Mouse (Mus musculus): ENCODE measurements around the gene Sec11a. TPM values are rescaled to one million over a fixed set of nuclear protein-coding genes. Genes with fewer than 3 reads are reported as not detected.
A peak's percentile ranks its signal among the peaks of the same experiment; 100 is the strongest.

Sec11a gene
- polyA plus RNA-seq, 1 experiment = 107 TPM

DNA sequence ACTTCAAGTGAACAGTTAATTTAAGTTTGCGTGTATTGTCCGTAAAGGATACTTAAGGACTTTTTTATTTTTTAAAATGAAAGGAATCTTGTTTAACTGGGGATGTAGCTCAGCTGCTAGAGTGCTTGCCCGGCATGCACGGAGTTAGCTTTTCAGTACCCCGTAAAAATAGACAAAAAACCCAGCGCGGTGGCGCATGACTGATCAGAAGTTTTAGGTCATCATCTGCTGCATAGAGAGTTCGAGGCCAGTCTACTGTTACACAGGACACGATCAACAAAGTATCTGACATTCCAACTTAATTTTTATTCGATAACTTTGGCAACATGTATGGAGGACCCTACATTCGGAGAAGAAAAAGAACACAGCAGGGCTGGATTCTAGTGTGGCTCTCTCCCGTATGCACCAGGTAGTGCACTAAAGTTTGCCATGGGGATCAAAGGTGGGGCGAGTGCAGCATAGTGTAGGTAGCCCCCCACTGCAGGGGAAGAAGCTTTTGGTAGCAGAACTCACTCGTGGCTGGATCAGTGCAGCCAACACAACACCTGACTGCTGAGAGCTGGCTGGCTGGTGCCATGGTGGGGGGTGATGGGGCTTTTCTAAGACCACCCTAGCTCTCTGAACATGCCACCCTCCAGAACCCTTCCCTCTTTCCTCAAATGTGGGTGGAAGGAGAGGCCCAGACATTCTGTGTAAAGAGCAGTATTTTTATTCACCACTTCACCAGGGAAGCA lies 45.9 kb downstream of the Sec11a start:
- no peaks in the 10 kb centered on the region for H3K36me3 ChIP-seq (ENCODE audit: control insufficient read depth, insufficient read depth, low read length)
- TF ChIP-seq CTCF (IDR thresholded peaks at IDR 0.05; ENCODE audit: borderline replicate concordance, control insufficient read depth, extremely low read depth, insufficient read depth, low read length, poor library complexity) (no peak), POLR2A (IDR thresholded peaks at IDR 0.05; ENCODE audit: control insufficient read depth, extremely low read depth, insufficient read depth, low read length, poor library complexity) (no peak)

DNA sequence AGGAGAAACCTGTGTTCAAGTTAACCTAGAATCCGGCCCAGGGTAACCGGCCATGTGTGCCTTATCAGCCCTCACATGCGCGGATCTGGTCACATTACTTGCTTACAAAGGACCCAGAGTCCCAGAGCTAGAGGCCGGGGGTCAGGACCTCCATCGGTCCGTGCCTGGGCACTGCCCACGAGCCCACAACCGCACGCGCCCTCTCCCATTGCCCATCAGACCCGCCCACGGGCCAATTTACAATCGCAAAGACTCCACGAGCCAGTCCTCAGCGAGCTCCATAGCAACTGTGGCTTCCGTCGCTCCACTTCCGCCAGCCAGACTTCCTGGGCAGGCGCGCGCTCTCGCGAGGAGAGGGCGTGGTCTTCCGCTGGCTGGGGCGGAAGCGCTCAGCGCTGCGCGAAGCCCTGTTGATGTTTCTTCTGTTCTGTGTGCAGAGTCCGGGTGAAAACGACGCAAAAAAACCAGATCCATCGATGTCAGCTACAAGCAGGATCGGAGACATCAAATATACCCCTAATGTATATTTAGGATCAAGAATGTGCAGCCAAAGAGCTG lies 46.6 kb downstream of the Sec11a start, which contains the start of gene Wdr73:
Wdr73 (minus strand) TSS at position 326 of the 558 bp plus-strand sequence.
- DNase-seq = peak; percentile 92
- Histone ChIP-seq H3K36me3 (ENCODE audit: control insufficient read depth, insufficient read depth, low read length) (no peaks in the 10 kb centered on the region), H3K4me3 (ENCODE audit: control insufficient read depth, insufficient read depth, low read length) (peak within 1 kb of the TSS; percentile 87), H3K4me1 (replicated peaks; ENCODE audit: control insufficient read depth, insufficient read depth, low read length) (peaks cover 22% of the 10 kb centered on the region), H3K27ac (ENCODE audit: control insufficient read depth, insufficient read depth, low read length) (peak within 1 kb of the TSS; percentile 79), H3K27me3 (ENCODE audit: control insufficient read depth, insufficient read depth, low read length) (no peaks in the 10 kb centered on the region; the same call in 1 of the 2 replicates)
- TF ChIP-seq CTCF (IDR thresholded peaks at IDR 0.05; ENCODE audit: borderline replicate concordance, control insufficient read depth, extremely low read depth, insufficient read depth, low read length, poor library complexity) = peak; percentile 52; the same call in 1 of the 2 replicates
- TF ChIP-seq POLR2A (IDR thresholded peaks at IDR 0.05; ENCODE audit: control insufficient read depth, extremely low read depth, insufficient read depth, low read length, poor library complexity) = peak; percentile 94
- WGBS = under 1% methylated on average over 36 of the region's 36 CpGs

More for the DNA sequence above, 45.9 kb downstream of the Sec11a start:
- Histone ChIP-seq H3K4me1 (replicated peaks; ENCODE audit: control insufficient read depth, insufficient read depth, low read length) (peaks cover 22% of the 10 kb centered on the region), H3K4me3 (ENCODE audit: control insufficient read depth, insufficient read depth, low read length) (peak overlapping the region; percentile 20; the same call in 1 of the 2 replicates), H3K27me3 (ENCODE audit: control insufficient read depth, insufficient read depth, low read length) (no peaks in the 10 kb centered on the region; the same call in 1 of the 2 replicates), H3K27ac (ENCODE audit: control insufficient read depth, insufficient read depth, low read length) (peak overlapping the region; percentile 79)
- no peak for DNase-seq
- 23% methylated on average over 15 of the region's 15 CpGs for WGBS

- H3K4me1 ChIP-seq (replicated peaks; ENCODE audit: control insufficient read depth, insufficient read depth, low read length) = peaks cover 9% of the 10 kb centered on the region
- TF ChIP-seq CTCF (IDR thresholded peaks at IDR 0.05; ENCODE audit: borderline replicate concordance, control insufficient read depth, extremely low read depth, insufficient read depth, low read length, poor library complexity) = no peak
- no peak for TF ChIP-seq POLR2A (IDR thresholded peaks at IDR 0.05; ENCODE audit: control insufficient read depth, extremely low read depth, insufficient read depth, low read length, poor library complexity)
- DNase-seq = no peak
- 91% methylated on average over 4 of the region's 4 CpGs for WGBS
- H3K36me3 ChIP-seq (ENCODE audit: control insufficient read depth, insufficient read depth, low read length) = peaks cover 13% of the 10 kb centered on the region; the same call in 1 of the 2 replicates
- H3K27ac ChIP-seq (ENCODE audit: control insufficient read depth, insufficient read depth, low read length) = no peak overlapping the region
- no peaks in the 10 kb centered on the region for H3K27me3 ChIP-seq (ENCODE audit: control insufficient read depth, insufficient read depth, low read length)
- H3K4me3 ChIP-seq (ENCODE audit: control insufficient read depth, insufficient read depth, low read length) = no peak overlapping the region
Observed at GRCm38 (mm10) chr7:80897721-80898120, 49.9 kb downstream of the Sec11a start.

GRCm38 (mm10) chr7:80897134-80897533 lies 50.4 kb downstream of the Sec11a start:
- H3K4me3 ChIP-seq (ENCODE audit: control insufficient read depth, insufficient read depth, low read length) = no peak overlapping the region
- peaks cover 19% of the 10 kb centered on the region for H3K36me3 ChIP-seq (ENCODE audit: control insufficient read depth, insufficient read depth, low read length)
- H3K27me3 ChIP-seq (ENCODE audit: control insufficient read depth, insufficient read depth, low read length) = no peaks in the 10 kb centered on the region
- 88% methylated on average over 7 of the region's 7 CpGs for WGBS
- no peak for TF ChIP-seq CTCF (IDR thresholded peaks at IDR 0.05; ENCODE audit: borderline replicate concordance, control insufficient read depth, extremely low read depth, insufficient read depth, low read length, poor library complexity)
- no peak for TF ChIP-seq POLR2A (IDR thresholded peaks at IDR 0.05; ENCODE audit: control insufficient read depth, extremely low read depth, insufficient read depth, low read length, poor library complexity)
- H3K27ac ChIP-seq (ENCODE audit: control insufficient read depth, insufficient read depth, low read length) = no peak overlapping the region
- no peak for DNase-seq
- H3K4me1 ChIP-seq (replicated peaks; ENCODE audit: control insufficient read depth, insufficient read depth, low read length) = peaks cover 9% of the 10 kb centered on the region

DNA sequence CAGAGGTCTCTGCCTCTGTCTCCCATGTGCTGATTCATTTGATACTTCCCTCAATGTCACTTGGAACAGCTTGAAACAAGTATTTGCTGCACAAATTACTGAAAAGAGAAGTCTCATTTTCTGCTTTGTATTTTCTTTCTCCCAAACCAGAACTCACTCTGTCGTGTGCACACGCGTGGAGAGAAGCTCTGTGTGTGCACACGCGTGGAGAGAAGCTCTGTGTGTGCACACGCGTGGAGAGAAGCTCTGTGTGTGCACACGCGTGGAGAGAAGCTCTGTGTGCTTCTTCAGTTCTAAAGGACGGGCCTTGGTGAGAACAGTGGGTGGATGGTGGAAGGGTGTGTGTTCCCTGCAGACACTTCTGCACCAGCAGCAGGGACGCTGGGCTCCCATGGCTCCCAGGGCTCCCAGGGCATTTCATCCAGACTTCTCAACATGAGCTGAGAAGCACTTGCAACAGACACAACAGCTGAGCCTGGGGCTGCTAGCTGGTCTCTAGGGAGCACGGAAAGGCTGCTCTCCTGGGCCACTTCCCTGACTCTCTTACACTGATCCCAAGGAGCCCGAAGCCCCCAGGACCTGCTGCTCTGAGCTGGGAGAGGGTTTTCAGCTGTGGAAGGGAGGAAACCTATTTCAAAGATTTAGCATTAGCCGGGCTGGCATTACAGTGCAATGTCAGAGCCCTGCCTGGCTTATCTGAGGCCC lies 52.6 kb downstream of the Sec11a start:
- 98% methylated on average over 14 of the region's 14 CpGs for WGBS
- H3K27ac ChIP-seq (ENCODE audit: control insufficient read depth, insufficient read depth, low read length) = no peak overlapping the region

GRCm38 (mm10) chr7:80894196-80894595 lies 53.4 kb downstream of the Sec11a start:
- H3K4me1 ChIP-seq (replicated peaks; ENCODE audit: control insufficient read depth, insufficient read depth, low read length) = peaks cover 10% of the 10 kb centered on the region
- H3K36me3 ChIP-seq (ENCODE audit: control insufficient read depth, insufficient read depth, low read length) = peaks cover 28% of the 10 kb centered on the region
- no peak overlapping the region for H3K27ac ChIP-seq (ENCODE audit: control insufficient read depth, insufficient read depth, low read length)

More for the DNA sequence above, 52.6 kb downstream of the Sec11a start:
- peaks cover 28% of the 10 kb centered on the region for H3K36me3 ChIP-seq (ENCODE audit: control insufficient read depth, insufficient read depth, low read length)
- TF ChIP-seq POLR2A (IDR thresholded peaks at IDR 0.05; ENCODE audit: control insufficient read depth, extremely low read depth, insufficient read depth, low read length, poor library complexity) = no peak
- TF ChIP-seq CTCF (IDR thresholded peaks at IDR 0.05; ENCODE audit: borderline replicate concordance, control insufficient read depth, extremely low read depth, insufficient read depth, low read length, poor library complexity) = no peak
- no peak for DNase-seq
- no peaks in the 10 kb centered on the region for H3K27me3 ChIP-seq (ENCODE audit: control insufficient read depth, insufficient read depth, low read length)
- H3K4me3 ChIP-seq (ENCODE audit: control insufficient read depth, insufficient read depth, low read length) = no peak overlapping the region
- peaks cover 5% of the 10 kb centered on the region for H3K4me1 ChIP-seq (replicated peaks; ENCODE audit: control insufficient read depth, insufficient read depth, low read length)

More at GRCm38 (mm10) chr7:80894196-80894595, 53.4 kb downstream of the Sec11a start:
- DNase-seq = no peak
- WGBS = 94% methylated on average over 7 of the region's 7 CpGs
- Histone ChIP-seq H3K27me3 (ENCODE audit: control insufficient read depth, insufficient read depth, low read length) (no peaks in the 10 kb centered on the region), H3K4me3 (ENCODE audit: control insufficient read depth, insufficient read depth, low read length) (no peak overlapping the region)
- TF ChIP-seq CTCF (IDR thresholded peaks at IDR 0.05; ENCODE audit: borderline replicate concordance, control insufficient read depth, extremely low read depth, insufficient read depth, low read length, poor library complexity) (no peak), POLR2A (IDR thresholded peaks at IDR 0.05; ENCODE audit: control insufficient read depth, extremely low read depth, insufficient read depth, low read length, poor library complexity) (no peak)

All from thymus, adult 2 months (tissue).